Mouse (Mus musculus) forebrain, embryonic 11.5 days (tissue): ENCODE measurements around the gene Grhl1. TPM values are rescaled to one million over a fixed set of nuclear protein-coding genes. Genes with fewer than 3 reads are reported as not detected.

Source experiments
- ATAC-seq: fragments of 200-750 bp; cut with Nextera tagmentation; replicated peaks from 2 replicates; pipeline ENCODE4 v1.8.0; 2017; ENCODE audit warnings: moderate TSS enrichment; ENCODE audit not compliant: low FRiP score
- DNase-seq: peaks from one replicate; pipeline ENCODE4 v3.0.0-alpha.2; 2017; ENCODE audit warnings: low spot score
- H3K27ac ChIP-seq: fragments of 300-500 bp; sonication (generic); 2 replicates; pipeline ENCODE4 v1.5.1; 2014; ENCODE audit warnings: low read depth, low read length
- H3K27me3 ChIP-seq: fragments of 300-500 bp; sonication (generic); 2 replicates; pipeline ENCODE4 v1.6.1; 2014; ENCODE audit warnings: mild to moderate bottlenecking, low read length, mixed read lengths; ENCODE audit not compliant: control insufficient read depth, insufficient read depth
- H3K36me3 ChIP-seq: fragments of 300-500 bp; sonication (generic); 2 replicates; pipeline ENCODE4 v1.6.1; 2014; ENCODE audit warnings: mild to moderate bottlenecking, low read length, moderate library complexity, mixed read lengths; ENCODE audit not compliant: control insufficient read depth, insufficient read depth
- H3K4me1 ChIP-seq: fragments of 300-500 bp; sonication (generic); replicated peaks from 2 replicates; pipeline ENCODE4 v1.6.1; 2014; ENCODE audit warnings: low read length, mixed read lengths; ENCODE audit not compliant: control insufficient read depth, insufficient read depth
- H3K4me2 ChIP-seq: fragments of 300-500 bp; sonication (generic); 2 replicates; pipeline ENCODE4 v1.6.1; 2014; ENCODE audit warnings: low read depth, mild to moderate bottlenecking, low read length, moderate library complexity, mixed read lengths; ENCODE audit not compliant: severe bottlenecking
- H3K4me3 ChIP-seq: fragments of 300-500 bp; sonication (generic); 2 replicates; pipeline ENCODE4 v1.5.1; 2014; ENCODE audit warnings: low read depth, low read length
- H3K9ac ChIP-seq: fragments of 300-500 bp; sonication (generic); 2 replicates; pipeline ENCODE4 v1.6.1; 2014; ENCODE audit warnings: low read length
- H3K9me3 ChIP-seq: fragments of 300-500 bp; sonication (generic); 2 replicates; pipeline ENCODE4 v1.6.1; 2016; ENCODE audit warnings: low read length, mixed read lengths; ENCODE audit not compliant: control insufficient read depth
- WGBS: fragments of 180-500 bp; shearing (Covaris S2); extraction: QIAGEN DNeasy Blood & Tissue Kit; methylation state at CpG from one replicate; pipeline ENCODE4 v1.1.7; 2014; 5-methylcytosine and 5-hydroxymethylcytosine counted together
- polyA plus RNA-seq: library from polyadenylated mRNA; unstranded; fragments of >200 nt; fragmentation: Nextera tagmentation; extraction: Ambion mirVana; gene quantifications from 2 replicates; pipeline ENCODE4 v1.2.1, GENCODE M21; 2014

Gene Grhl1
- polyA plus RNA-seq, 1 experiment from 2014 or later = 0.61 TPM

- DNase-seq = no peak
- Histone ChIP-seq H3K4me2 (no peak overlapping the region), H3K4me1 (no peaks in the 10 kb centered on the region), H3K9ac (no peak overlapping the region), H3K4me3 (no peak overlapping the region), H3K9me3 (no peaks in the 10 kb centered on the region), H3K27me3 (no peaks in the 10 kb centered on the region), H3K36me3 (no peaks in the 10 kb centered on the region), H3K27ac (no peak overlapping the region)
- ATAC-seq = no peak
- WGBS = 76% methylated on average over 4 of the region's 4 CpGs
These were observed 70.3 kb downstream of the Grhl1 start for GRCm38 (mm10) chr12:24642370-24642802.

- no peak overlapping the region for H3K4me3 ChIP-seq
- ATAC-seq = no peak
- H3K27ac ChIP-seq = no peak overlapping the region
- no peaks in the 10 kb centered on the region for H3K27me3 ChIP-seq
- no peaks in the 10 kb centered on the region for H3K36me3 ChIP-seq
- no peaks in the 10 kb centered on the region for H3K9me3 ChIP-seq
- DNase-seq = no peak
- H3K4me1 ChIP-seq = no peaks in the 10 kb centered on the region
- 55% methylated on average over 1 of the region's 1 CpGs for WGBS
- no peak overlapping the region for H3K9ac ChIP-seq
- no peak overlapping the region for H3K4me2 ChIP-seq
These were observed 72.1 kb downstream of the Grhl1 start for GRCm38 (mm10) chr12:24644125-24644571.

GRCm38 (mm10) chr12:24645901-24646300 is 73.8 kb downstream of the Grhl1 start:
- WGBS = 83% methylated on average over 6 of the region's 6 CpGs
- no peak for ATAC-seq
- no peak overlapping the region for H3K27ac ChIP-seq

DNA sequence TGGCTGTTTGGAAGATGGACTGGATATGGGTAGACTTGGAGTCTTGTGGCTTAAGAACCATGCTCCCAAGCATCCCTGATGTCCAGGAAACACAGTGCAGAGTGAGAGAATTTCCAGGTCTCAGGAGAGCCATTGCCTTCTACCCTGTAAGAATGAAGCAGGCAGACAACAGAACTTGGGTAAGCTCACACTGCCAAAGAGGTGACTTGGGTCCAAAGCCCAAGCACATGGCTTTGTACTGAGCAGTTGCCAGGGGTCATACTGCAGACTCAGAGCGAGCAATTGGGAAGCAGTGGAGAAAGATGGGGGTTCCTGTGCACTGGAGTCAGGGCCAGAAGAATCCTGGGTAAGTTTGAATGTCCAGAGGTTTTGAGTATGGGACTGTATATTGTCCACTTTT is 76.0 kb downstream of the Grhl1 start:
- 68% methylated on average over 1 of the region's 1 CpGs for WGBS
- H3K4me2 ChIP-seq = no peak overlapping the region
- H3K9me3 ChIP-seq = no peaks in the 10 kb centered on the region
- no peak overlapping the region for H3K9ac ChIP-seq
- no peak overlapping the region for H3K4me3 ChIP-seq
- peaks cover 13% of the 10 kb centered on the region; the same call in 1 of the 2 replicates for H3K4me1 ChIP-seq
- ATAC-seq (no peak), DNase-seq (no peak)
- H3K36me3 ChIP-seq = no peaks in the 10 kb centered on the region
- no peak overlapping the region for H3K27ac ChIP-seq
- no peaks in the 10 kb centered on the region for H3K27me3 ChIP-seq

More at GRCm38 (mm10) chr12:24645901-24646300, 73.8 kb downstream of the Grhl1 start:
- H3K4me1 ChIP-seq = peaks cover 4% of the 10 kb centered on the region; the same call in 1 of the 2 replicates
- H3K4me2 ChIP-seq = no peak overlapping the region
- H3K9ac ChIP-seq = no peak overlapping the region
- H3K36me3 ChIP-seq = no peaks in the 10 kb centered on the region
- no peak overlapping the region for H3K4me3 ChIP-seq
- DNase-seq = no peak
- H3K9me3 ChIP-seq = no peaks in the 10 kb centered on the region
- H3K27me3 ChIP-seq = no peaks in the 10 kb centered on the region

GRCm38 (mm10) chr12:24650415-24651062 is 78.5 kb downstream of the Grhl1 start:
- ATAC-seq = peak; percentile 10
- 3% methylated on average over 22 of the region's 22 CpGs for WGBS
- Histone ChIP-seq H3K4me3 (peak overlapping the region; percentile 74), H3K4me1 (peaks cover 13% of the 10 kb centered on the region; the same call in 1 of the 2 replicates), H3K4me2 (peak overlapping the region; percentile 70), H3K9ac (peak overlapping the region; percentile 53), H3K27me3 (no peaks in the 10 kb centered on the region), H3K9me3 (no peaks in the 10 kb centered on the region), H3K36me3 (no peaks in the 10 kb centered on the region; the same call in 1 of the 2 replicates), H3K27ac (peak overlapping the region; percentile 41; the same call in 1 of the 2 replicates)
- no peak for DNase-seq

GRCm38 (mm10) chr12:24651063-24651557 is 79.0 kb downstream of the Grhl1 start, which contains the start of gene Klf11:
Klf11 (plus strand) TSS chr12:24651274.
- Histone ChIP-seq H3K27ac (peak within 1 kb of the TSS; percentile 81), H3K9me3 (no peaks in the 10 kb centered on the region), H3K4me1 (peaks cover 13% of the 10 kb centered on the region; the same call in 1 of the 2 replicates), H3K4me2 (peak within 1 kb of the TSS; percentile 70), H3K36me3 (no peaks in the 10 kb centered on the region; the same call in 1 of the 2 replicates), H3K4me3 (peak within 1 kb of the TSS; percentile 74), H3K9ac (peak within 1 kb of the TSS; percentile 75), H3K27me3 (no peaks in the 10 kb centered on the region)
- WGBS = under 1% methylated on average over 52 of the region's 68 CpGs
- DNase-seq (peak; percentile 100), ATAC-seq (peak; percentile 93)

DNA sequence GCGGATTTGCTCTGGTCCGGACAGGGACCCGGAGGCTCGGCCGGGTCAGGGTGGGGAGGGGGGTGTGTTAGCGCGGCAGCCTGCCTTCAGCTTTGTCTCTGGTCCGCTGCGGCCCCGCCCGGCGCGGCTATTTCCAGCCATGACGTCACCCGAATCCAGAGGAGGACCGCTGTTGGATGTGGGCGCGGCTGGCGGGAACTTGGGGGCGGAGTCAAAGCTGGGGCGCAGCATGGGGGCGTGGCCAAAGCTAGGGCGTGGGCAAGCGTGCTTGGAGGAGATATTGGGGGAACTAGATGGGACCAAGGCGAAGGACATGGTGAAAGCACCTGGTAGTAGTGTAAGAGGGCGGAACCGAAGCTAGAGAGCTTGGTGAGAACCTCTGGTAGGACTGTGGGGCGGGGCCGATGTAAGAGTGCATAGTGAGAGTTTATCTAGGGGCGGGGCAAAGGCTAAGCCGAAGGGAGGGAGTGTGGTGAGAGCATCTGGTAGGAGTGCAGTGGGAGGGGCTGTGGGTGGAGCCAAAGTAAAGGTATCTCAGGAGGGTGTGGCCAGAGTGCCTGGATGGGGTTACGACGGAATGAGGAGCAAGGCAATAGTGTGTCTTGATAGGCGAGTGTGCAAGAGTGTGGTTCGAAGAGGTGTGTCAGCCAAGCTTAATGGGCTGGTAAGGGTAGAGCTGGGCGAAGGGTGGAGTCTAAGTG is 79.7 kb downstream of the Grhl1 start:
- no peaks in the 10 kb centered on the region; the same call in 1 of the 2 replicates for H3K36me3 ChIP-seq
- no peaks in the 10 kb centered on the region for H3K27me3 ChIP-seq
- peak; percentile 98 for DNase-seq
- H3K4me1 ChIP-seq = peaks cover 16% of the 10 kb centered on the region; the same call in 1 of the 2 replicates
- ATAC-seq = peak; percentile 87
- H3K9me3 ChIP-seq = no peaks in the 10 kb centered on the region
- H3K4me3 ChIP-seq = peak overlapping the region; percentile 74
- H3K9ac ChIP-seq = peak overlapping the region; percentile 75
- WGBS = under 1% methylated on average over 36 of the region's 36 CpGs
- peak overlapping the region; percentile 70 for H3K4me2 ChIP-seq
- H3K27ac ChIP-seq = peak overlapping the region; percentile 81

DNA sequence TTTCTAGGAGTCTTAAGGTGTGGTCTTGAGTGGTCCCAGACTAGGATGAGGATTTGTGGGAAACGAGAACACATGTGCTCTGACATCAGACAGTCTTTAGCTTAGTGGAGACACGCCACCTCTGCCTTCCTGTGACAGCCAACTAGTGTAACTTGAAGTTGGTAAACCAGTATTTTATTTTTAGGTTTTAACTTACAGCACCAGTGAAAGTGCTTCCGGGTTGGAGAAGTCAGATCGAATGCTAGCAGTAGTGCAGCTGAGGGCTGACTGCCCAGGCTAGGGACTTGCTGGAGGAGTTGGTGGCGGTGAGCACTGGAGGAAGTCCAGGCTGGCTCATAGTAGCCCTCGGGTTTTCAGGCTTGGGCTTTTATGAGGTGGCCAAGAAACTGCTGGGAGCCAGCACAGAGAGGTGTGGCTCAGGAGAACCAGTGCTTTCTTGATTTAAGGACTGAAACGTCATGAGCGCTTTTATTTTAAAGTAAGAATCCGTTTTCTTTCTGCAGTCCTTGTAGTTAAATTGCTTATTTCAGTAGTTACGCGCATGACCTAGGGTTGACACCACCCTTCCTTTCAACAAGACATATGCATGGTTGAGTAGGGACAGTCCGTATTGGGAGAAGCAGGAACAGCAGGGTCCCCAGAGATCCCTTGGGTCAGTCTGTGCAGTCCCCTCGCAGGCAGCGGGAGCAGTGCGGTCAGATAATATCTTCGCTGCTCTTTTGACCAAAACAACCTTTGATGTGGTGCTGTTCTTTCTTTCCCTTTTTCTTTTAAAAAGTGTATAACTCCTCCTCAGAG is 82.2 kb downstream of the Grhl1 start:
- DNase-seq (no peak), ATAC-seq (no peak)
- Histone ChIP-seq H3K9me3 (no peaks in the 10 kb centered on the region), H3K27ac (no peak overlapping the region), H3K4me1 (peaks cover 18% of the 10 kb centered on the region; the same call in 1 of the 2 replicates), H3K9ac (no peak overlapping the region), H3K27me3 (no peaks in the 10 kb centered on the region), H3K4me2 (no peak overlapping the region), H3K4me3 (no peak overlapping the region), H3K36me3 (no peaks in the 10 kb centered on the region; the same call in 1 of the 2 replicates)
- 87% methylated on average over 16 of the region's 16 CpGs for WGBS
